Mouse (Mus musculus): ENCODE data around the gene Sva. TPM values are rescaled to one million over a fixed set of nuclear protein-coding genes. Genes with fewer than 3 reads are reported as not detected.

Sva gene
- total RNA-seq (2022), result not detected

- no peak for DNase-seq (ENCODE audit: low spot score)
Observed at GRCm38 (mm10) chr6:42038094-42038493, at the start of gene Sva. Gene Sva, plus strand, starts transcription at chr6:42038394.

Other genes starting within 250 kb of the Sva start
- not detected for gene Pip, start 190.9 kb upstream of the Sva start, total RNA-seq (2022)
- gene Sval2, start 185.4 kb upstream of the Sva start, total RNA-seq (2022), result not detected
- not detected for gene Sval1, start 86.8 kb upstream of the Sva start, total RNA-seq (2022)
- not detected for gene Sval3, start 70.3 kb upstream of the Sva start, total RNA-seq (2022)
- gene Tas2r139, start 102.5 kb downstream of the Sva start, total RNA-seq (2022), result not detected
- gene Tas2r144, start 176.9 kb downstream of the Sva start, total RNA-seq (2022), result not detected
- 100 to 1,000 TPM; 139 to 181 (median 156) TPM for gene Gstk1, start 207.5 kb downstream of the Sva start, total RNA-seq (2022)
- under 1 TPM in 2 of 4 experiments, not detected in 2; 0.30 to 0.62 TPM for gene Tmem139, start 223.6 kb downstream of the Sva start, total RNA-seq (2022)
- 1 to 10 TPM; 6.3 to 9.6 (median 7.5) TPM for gene Casp2, start 226.6 kb downstream of the Sva start, total RNA-seq (2022)
- gene Clcn1, start 248.3 kb downstream of the Sva start, total RNA-seq (2022), result 10 to 100 TPM in 1 of 4 experiments, 1 to 10 TPM in 3; 4.6 to 10.8 (median 7.5) TPM